Mouse (Mus musculus): Measurements from ENCODE around the gene Ippk. TPM values are rescaled to one million over a fixed set of nuclear protein-coding genes. Genes with fewer than 3 reads are reported as not detected.

Gene Ippk
- total and polyA plus RNA-seq, 2 experiments, result 3.9 to 5.0 TPM

DNA sequence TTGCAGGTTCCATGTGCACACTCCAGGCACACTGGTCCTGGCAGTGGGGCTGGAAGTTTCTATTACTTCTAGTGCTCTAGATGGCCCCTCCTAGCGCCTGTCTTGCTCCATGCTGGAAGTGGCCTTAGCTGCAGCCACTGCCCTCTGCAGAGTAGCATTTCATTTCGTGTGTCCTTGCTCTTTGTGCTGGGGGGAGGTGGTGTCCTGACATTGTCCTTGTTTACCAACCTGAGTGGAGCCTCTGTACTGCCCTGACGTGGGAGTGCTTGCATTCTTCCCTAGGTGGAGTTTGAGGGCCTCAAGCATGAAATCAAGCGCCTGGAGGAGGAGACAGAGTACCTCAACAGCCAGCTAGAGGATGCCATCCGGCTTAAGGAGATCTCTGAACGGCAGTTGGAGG, 43.4 kb upstream of the Ippk start:
- TF ChIP-seq CTCF (IDR thresholded peaks at IDR 0.05; ENCODE audit: low read depth, low read length), result no peak
- no peak for TF ChIP-seq POLR2A (IDR thresholded peaks at IDR 0.05; ENCODE audit: extremely low read depth, insufficient read depth, low read length)
- H3K79me2 ChIP-seq (ENCODE audit: control insufficient read depth, insufficient read depth, low read length), result no peaks in the 10 kb centered on the region
- no peak for DNase-seq (ENCODE audit: extremely low read depth, low read depth, low spot score)
- no peak overlapping the region for H3K9ac ChIP-seq (ENCODE audit: low read depth, low read length)
- 72% methylated on average over 6 of the region's 6 CpGs for WGBS
- peaks cover 3% of the 10 kb centered on the region for H3K4me1 ChIP-seq (ENCODE audit: control insufficient read depth, insufficient read depth, low read length)
- H3K4me3 ChIP-seq (ENCODE audit: insufficient read depth, low read depth, low read length), result no peak overlapping the region
- peaks cover 2% of the 10 kb centered on the region; the same call in 1 of the 2 replicates for H3K36me3 ChIP-seq (ENCODE audit: control insufficient read depth, insufficient read depth, low read length)
- H3K27ac ChIP-seq (replicated peaks; ENCODE audit: insufficient read depth, low read depth, low read length), result no peak overlapping the region
- H3K27me3 ChIP-seq (ENCODE audit: control insufficient read depth, insufficient read depth, low read length), result no peaks in the 10 kb centered on the region

DNA sequence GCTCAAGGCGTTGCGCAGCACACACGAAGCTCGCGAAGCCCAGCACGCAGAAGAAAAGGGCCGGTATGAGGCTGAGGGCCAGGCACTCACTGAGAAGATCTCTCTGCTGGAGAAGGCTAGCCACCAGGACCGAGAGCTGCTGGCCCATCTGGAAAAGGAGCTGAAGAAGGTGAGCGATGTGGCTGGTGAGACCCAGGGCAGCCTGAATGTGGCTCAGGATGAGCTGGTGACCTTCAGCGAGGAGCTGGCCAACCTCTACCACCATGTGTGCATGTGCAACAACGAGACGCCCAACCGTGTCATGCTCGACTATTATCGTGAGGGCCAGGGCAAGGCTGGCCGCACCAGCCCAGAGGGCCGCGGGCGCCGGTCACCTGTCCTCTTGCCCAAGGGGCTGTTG, 41.7 kb upstream of the Ippk start:
- TF ChIP-seq CTCF (IDR thresholded peaks at IDR 0.05; ENCODE audit: low read depth, low read length) (no peak), POLR2A (IDR thresholded peaks at IDR 0.05; ENCODE audit: extremely low read depth, insufficient read depth, low read length) (no peak)
- H3K4me3 ChIP-seq (ENCODE audit: insufficient read depth, low read depth, low read length), result no peak overlapping the region
- peaks cover 3% of the 10 kb centered on the region for H3K4me1 ChIP-seq (ENCODE audit: control insufficient read depth, insufficient read depth, low read length)
- no peak overlapping the region for H3K9ac ChIP-seq (ENCODE audit: low read depth, low read length)
- no peaks in the 10 kb centered on the region for H3K79me2 ChIP-seq (ENCODE audit: control insufficient read depth, insufficient read depth, low read length)
- no peaks in the 10 kb centered on the region for H3K27me3 ChIP-seq (ENCODE audit: control insufficient read depth, insufficient read depth, low read length)
- 95% methylated on average over 20 of the region's 20 CpGs for WGBS
- H3K27ac ChIP-seq (replicated peaks; ENCODE audit: insufficient read depth, low read depth, low read length), result no peak overlapping the region
- H3K36me3 ChIP-seq (ENCODE audit: control insufficient read depth, insufficient read depth, low read length), result peaks cover 4% of the 10 kb centered on the region; the same call in 1 of the 2 replicates
- DNase-seq (ENCODE audit: extremely low read depth, low read depth, low spot score), result no peak

DNA sequence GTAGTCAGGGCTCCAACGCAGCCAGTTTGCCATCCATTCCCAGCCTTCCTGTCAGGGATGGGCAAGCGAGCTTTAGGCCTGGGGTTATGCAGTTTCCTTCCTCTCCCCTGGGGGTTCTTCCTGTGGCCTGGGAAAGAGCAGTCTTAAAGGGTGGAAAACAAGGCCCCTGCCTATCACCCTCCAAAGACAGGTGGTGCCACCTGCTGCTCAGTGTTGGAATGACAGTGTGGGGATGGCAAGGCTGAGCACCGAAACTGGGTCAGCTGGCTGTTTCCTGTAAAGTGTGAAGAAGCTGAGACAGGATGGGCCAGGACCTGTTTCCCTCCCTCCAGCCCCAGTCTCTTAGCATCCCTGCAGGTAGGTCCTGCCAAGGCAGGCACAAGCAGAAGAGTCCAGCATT, 39.8 kb upstream of the Ippk start:
- no peak overlapping the region for H3K27ac ChIP-seq (replicated peaks; ENCODE audit: insufficient read depth, low read depth, low read length)
- H3K36me3 ChIP-seq (ENCODE audit: control insufficient read depth, insufficient read depth, low read length), result peaks cover 13% of the 10 kb centered on the region; the same call in 1 of the 2 replicates
- peak; percentile 35 for DNase-seq (ENCODE audit: extremely low read depth, low read depth, low spot score)
- peak; percentile 98 for TF ChIP-seq CTCF (IDR thresholded peaks at IDR 0.05; ENCODE audit: low read depth, low read length)
- no peak for TF ChIP-seq POLR2A (IDR thresholded peaks at IDR 0.05; ENCODE audit: extremely low read depth, insufficient read depth, low read length)
- WGBS, result 39% methylated on average over 3 of the region's 3 CpGs
- H3K9ac ChIP-seq (ENCODE audit: low read depth, low read length), result no peak overlapping the region
- H3K27me3 ChIP-seq (ENCODE audit: control insufficient read depth, insufficient read depth, low read length), result no peaks in the 10 kb centered on the region
- no peak overlapping the region for H3K4me3 ChIP-seq (ENCODE audit: insufficient read depth, low read depth, low read length)
- no peaks in the 10 kb centered on the region for H3K4me1 ChIP-seq (ENCODE audit: control insufficient read depth, insufficient read depth, low read length)
- no peaks in the 10 kb centered on the region for H3K79me2 ChIP-seq (ENCODE audit: control insufficient read depth, insufficient read depth, low read length)

DNA sequence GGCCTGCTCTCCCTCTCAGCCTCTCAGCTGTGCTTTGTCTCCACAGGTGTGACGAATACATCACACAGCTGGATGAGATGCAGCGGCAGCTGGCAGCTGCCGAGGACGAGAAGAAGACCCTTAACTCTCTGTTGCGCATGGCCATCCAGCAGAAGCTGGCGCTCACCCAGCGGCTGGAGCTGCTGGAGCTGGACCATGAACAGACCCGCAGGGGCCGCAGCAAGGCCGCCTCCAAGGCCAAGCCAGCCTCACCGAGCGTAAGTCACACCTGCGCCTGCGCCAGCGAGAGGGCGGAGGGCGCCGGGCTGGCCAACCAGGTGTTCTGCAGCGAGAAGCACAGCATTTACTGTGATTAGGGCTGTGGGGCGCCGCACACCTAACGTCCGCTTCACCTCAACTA, 38.1 kb upstream of the Ippk start:
- no peak overlapping the region for H3K9ac ChIP-seq (ENCODE audit: low read depth, low read length)
- H3K4me3 ChIP-seq (ENCODE audit: insufficient read depth, low read depth, low read length), result no peak overlapping the region
- no peak for DNase-seq (ENCODE audit: extremely low read depth, low read depth, low spot score)
- no peaks in the 10 kb centered on the region for H3K4me1 ChIP-seq (ENCODE audit: control insufficient read depth, insufficient read depth, low read length)
- no peaks in the 10 kb centered on the region for H3K79me2 ChIP-seq (ENCODE audit: control insufficient read depth, insufficient read depth, low read length)
- no peak overlapping the region for H3K27ac ChIP-seq (replicated peaks; ENCODE audit: insufficient read depth, low read depth, low read length)
- peaks cover 17% of the 10 kb centered on the region for H3K36me3 ChIP-seq (ENCODE audit: control insufficient read depth, insufficient read depth, low read length)
- no peak for TF ChIP-seq POLR2A (IDR thresholded peaks at IDR 0.05; ENCODE audit: extremely low read depth, insufficient read depth, low read length)
- no peak for TF ChIP-seq CTCF (IDR thresholded peaks at IDR 0.05; ENCODE audit: low read depth, low read length)
- WGBS, result 94% methylated on average over 23 of the region's 23 CpGs
- H3K27me3 ChIP-seq (ENCODE audit: control insufficient read depth, insufficient read depth, low read length), result no peaks in the 10 kb centered on the region

DNA sequence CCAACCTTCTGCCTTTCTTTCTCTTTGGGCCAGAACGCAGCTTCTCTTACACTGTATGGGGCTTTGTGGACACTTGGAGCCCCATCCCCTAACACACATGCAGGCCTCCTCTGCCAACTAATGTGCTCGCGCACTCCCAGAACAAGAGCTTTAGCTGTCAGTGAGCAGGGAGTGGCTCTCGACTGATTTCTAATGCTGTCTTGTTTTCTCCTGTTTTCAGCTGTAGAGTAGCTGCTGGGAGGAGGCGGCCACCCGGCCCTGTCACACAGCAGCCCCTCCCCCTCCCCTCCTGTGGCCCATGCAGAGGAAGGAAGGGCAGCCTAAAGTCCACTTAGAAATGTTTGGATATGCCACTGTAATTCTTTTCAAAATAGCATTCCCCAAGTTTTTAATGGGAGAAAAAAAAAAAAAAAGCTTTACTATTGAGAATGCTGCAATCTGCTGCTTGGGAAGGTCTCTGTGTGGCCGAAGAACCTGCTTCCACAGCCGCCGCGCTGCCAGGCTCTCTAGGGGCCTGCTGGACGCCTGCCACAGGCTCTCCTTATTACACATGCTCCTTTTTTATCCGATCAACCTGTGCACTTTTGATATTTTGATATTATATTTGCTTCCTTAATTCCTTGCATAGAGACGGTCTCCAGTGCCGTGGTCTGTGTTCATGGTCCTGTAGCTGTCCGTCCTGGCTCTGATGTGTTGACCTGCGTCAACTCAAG, 36.1 kb upstream of the Ippk start:
- no peaks in the 10 kb centered on the region for H3K79me2 ChIP-seq (ENCODE audit: control insufficient read depth, insufficient read depth, low read length)
- peaks cover 15% of the 10 kb centered on the region for H3K36me3 ChIP-seq (ENCODE audit: control insufficient read depth, insufficient read depth, low read length)
- no peak overlapping the region for H3K27ac ChIP-seq (replicated peaks; ENCODE audit: insufficient read depth, low read depth, low read length)
- 79% methylated on average over 16 of the region's 16 CpGs for WGBS
- H3K9ac ChIP-seq (ENCODE audit: low read depth, low read length), result no peak overlapping the region
- TF ChIP-seq POLR2A (IDR thresholded peaks at IDR 0.05; ENCODE audit: extremely low read depth, insufficient read depth, low read length) (no peak), CTCF (IDR thresholded peaks at IDR 0.05; ENCODE audit: low read depth, low read length) (no peak)
- H3K4me1 ChIP-seq (ENCODE audit: control insufficient read depth, insufficient read depth, low read length), result no peaks in the 10 kb centered on the region
- no peaks in the 10 kb centered on the region for H3K27me3 ChIP-seq (ENCODE audit: control insufficient read depth, insufficient read depth, low read length)
- no peak for DNase-seq (ENCODE audit: extremely low read depth, low read depth, low spot score)
- no peak overlapping the region for H3K4me3 ChIP-seq (ENCODE audit: insufficient read depth, low read depth, low read length)

DNA sequence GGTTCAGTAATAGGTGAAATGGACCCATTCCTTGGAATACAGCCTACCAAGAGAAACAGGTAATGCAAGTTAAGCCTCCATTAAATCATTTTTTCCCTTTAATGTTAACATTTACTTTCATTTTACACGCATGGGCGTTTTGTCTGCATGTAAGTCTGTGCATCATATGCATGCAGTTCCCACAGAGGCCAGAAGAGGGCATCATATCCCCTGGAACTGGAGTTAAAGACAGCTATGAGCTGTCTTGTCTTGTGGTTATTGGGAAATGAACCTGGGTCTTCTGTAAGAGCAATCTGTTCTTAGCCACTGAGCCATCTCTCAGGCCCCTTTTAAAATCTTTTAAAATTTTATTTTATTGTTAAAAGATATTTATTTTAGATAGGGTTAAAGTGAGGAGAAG, 29.7 kb upstream of the Ippk start:
- Histone ChIP-seq H3K36me3 (ENCODE audit: control insufficient read depth, insufficient read depth, low read length) (peaks cover 4% of the 10 kb centered on the region), H3K4me1 (ENCODE audit: control insufficient read depth, insufficient read depth, low read length) (no peaks in the 10 kb centered on the region), H3K9ac (ENCODE audit: low read depth, low read length) (no peak overlapping the region), H3K27ac (replicated peaks; ENCODE audit: insufficient read depth, low read depth, low read length) (no peak overlapping the region), H3K27me3 (ENCODE audit: control insufficient read depth, insufficient read depth, low read length) (no peaks in the 10 kb centered on the region), H3K79me2 (ENCODE audit: control insufficient read depth, insufficient read depth, low read length) (no peaks in the 10 kb centered on the region), H3K4me3 (ENCODE audit: insufficient read depth, low read depth, low read length) (no peak overlapping the region)
- TF ChIP-seq POLR2A (IDR thresholded peaks at IDR 0.05; ENCODE audit: extremely low read depth, insufficient read depth, low read length) (no peak), CTCF (IDR thresholded peaks at IDR 0.05; ENCODE audit: low read depth, low read length) (no peak)
- WGBS, result 93% methylated on average over 2 of the region's 2 CpGs
- no peak for DNase-seq (ENCODE audit: extremely low read depth, low read depth, low spot score)

All from liver, adult 2 months (tissue).